Mouse (Mus musculus): Measurements from ENCODE around the gene Gmps. TPM values are rescaled to one million over a fixed set of nuclear protein-coding genes. Genes with fewer than 3 reads are reported as not detected.

Gene Gmps
- polyA plus RNA-seq (2017; shearing (Covaris generic)): 28.9 TPM

DNA sequence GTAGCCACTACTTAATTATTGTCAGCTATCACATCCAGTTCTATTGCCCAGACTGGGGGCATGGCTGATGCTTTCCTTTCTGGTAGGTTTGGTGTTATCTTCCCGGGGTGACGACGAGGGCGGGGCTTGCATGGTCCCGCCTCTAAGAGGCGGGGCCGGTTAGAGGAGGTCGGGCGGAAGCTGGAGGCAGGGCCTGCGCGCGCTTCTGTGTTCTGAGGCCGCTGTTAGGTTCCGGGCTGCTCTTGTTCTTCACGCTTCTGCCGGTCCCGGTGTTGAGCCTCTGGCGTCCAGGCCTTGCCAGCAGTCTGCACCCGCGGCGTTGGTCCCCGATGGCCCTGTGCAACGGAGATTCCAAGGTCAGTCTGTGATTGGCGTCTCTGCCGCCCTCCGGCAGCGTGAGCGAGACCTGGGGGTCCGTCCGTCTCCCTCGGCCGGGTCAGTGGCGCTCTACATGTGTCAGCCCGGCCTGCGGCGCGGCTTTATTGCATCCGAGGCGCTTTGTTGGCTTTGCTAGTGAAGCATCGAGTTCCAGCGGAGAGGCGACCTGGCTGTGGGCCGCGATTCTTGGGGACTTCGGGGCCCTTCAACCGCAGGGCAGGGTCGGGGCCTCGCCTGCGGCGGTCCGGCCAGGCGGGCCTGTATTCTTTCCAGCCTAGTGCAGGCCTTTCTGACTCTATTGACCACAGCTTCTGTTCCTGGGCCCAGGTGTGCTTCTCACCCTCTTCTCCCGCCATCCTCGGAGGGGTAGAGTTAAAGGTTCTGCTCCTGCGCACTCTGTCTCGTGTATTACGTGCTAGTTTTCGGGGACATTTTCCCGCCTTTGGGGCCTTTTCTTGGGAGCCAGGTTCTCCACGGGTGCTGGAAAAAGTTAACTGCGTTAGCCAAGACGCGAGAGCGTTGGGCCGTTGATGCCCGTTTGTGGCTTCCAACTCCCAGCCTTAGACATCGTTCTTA is at the start of gene Gmps:
Gene Gmps (plus strand): TSS at position 152 of the 954 bp plus-strand sequence.

DNA sequence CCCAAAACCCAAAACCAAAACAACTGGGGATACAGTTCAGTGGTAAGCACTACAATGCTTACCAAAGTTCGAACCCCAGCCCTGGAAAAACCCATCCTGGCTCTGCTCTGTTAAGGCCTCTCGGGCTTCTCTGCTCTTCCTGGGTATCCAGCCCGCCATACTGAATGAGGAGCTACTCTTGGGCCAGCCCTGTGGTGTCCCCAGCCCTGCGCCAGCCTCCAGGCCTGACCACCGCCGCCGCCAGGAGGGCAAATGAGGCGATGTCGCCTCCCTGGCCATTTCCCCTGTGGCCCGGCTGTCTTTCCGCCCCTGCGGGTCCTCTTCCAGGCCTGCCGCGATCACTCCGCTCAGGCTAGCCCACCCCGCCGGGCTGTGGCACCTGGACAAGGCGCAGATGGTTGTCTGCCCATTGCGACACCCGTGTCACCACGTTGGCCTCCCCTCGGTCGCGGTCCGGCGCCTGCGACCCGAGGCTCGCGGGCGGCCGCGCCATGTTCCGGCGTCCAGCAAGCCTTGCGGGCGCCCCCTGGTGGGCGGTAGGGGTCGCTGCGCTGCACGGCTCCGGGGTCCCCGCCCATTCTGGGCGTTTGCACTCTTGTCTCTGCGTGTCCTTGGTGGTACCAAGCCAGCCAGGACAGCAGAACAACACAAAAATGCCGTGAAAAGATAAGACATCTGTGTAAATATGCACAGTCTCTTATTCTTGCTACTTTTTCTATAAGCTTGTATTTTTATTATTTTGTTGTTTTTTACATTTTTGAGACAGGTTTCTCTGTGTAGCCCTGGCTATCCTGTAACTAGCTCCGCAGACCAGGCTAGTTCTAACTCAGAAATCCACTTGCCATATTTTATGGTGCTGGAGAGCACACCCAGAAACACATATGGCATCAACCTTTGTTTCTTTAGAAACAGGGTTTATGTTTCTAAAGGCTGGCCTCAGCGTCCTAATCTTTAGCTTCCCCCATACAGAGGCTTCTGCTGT is 46.7 kb upstream of the Gmps start, which contains the start of gene E130311K13Rik:
Gene E130311K13Rik (minus strand): TSS at position 595 of the 982 bp plus-strand sequence.

DNA sequence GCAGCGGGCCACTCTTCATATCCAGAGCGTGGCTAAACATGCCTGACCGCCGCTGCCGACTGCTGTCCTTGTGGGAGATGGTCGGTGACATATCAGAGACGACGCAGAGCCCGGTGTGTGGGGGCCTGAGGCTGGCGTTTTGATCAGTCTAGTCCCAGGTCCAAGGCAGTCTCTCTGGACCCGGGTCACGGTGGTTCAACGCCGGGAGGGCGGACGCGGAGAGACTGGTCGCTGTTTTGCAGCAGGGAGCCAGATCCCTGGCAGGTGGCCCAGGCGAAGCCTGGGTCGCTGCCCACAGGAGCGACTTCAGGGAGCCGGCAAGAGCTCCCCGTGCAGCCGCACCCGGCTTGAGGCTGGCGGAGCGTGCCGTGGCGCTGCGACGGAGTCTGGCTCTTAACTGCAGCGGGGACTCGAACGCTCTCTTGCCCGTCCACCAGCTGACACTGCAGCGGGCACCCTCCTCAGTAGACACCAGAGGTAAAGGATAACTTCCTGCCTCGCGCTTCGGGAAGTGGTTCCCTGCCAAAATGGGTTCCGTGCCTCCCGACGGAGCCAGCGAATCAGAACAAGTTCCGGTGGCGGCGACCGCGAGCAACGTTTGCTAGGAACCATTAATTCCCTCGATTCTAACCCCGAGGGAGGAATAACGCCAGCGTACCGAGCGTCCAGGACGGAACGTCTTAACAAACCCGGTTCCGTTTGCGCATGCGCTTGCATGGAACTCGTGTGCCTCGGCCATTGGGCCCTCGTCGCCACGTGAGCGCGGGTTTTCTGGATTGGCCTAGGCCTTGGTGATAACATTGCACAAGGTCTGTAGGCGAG is 11.6 kb upstream of the Gmps start, which contains the start of gene Slc33a1:
Gene Slc33a1 (minus strand): TSS at position 669 of the 822 bp plus-strand sequence.

Other genes starting within 250 kb of the Gmps start
- gene Plch1, start 76.6 kb upstream of the Gmps start, polyA plus RNA-seq (2017; shearing (Covaris generic)): not detected
- 8.1 TPM for gene E130311K13Rik, start 46.6 kb upstream of the Gmps start, polyA plus RNA-seq (2017; shearing (Covaris generic))
- 17.0 TPM for gene Slc33a1, start 11.3 kb upstream of the Gmps start, polyA plus RNA-seq (2017; shearing (Covaris generic))
- not detected for gene Vmn2r1, start 105.4 kb downstream of the Gmps start, polyA plus RNA-seq (2017; shearing (Covaris generic))
- 0.07 TPM for gene Vmn2r2, start 165.8 kb downstream of the Gmps start, polyA plus RNA-seq (2017; shearing (Covaris generic))